Mouse (Mus musculus): ENCODE measurements around the gene Ndufa5. TPM values are rescaled to one million over a fixed set of nuclear protein-coding genes. Genes with fewer than 3 reads are reported as not detected.

Ndufa5 gene
- 80.6 and 104 TPM in 2 replicates for polyA plus RNA-seq (2011; ENCODE audit: insufficient read depth, insufficient read length, low read depth, missing spikeins)

DNA sequence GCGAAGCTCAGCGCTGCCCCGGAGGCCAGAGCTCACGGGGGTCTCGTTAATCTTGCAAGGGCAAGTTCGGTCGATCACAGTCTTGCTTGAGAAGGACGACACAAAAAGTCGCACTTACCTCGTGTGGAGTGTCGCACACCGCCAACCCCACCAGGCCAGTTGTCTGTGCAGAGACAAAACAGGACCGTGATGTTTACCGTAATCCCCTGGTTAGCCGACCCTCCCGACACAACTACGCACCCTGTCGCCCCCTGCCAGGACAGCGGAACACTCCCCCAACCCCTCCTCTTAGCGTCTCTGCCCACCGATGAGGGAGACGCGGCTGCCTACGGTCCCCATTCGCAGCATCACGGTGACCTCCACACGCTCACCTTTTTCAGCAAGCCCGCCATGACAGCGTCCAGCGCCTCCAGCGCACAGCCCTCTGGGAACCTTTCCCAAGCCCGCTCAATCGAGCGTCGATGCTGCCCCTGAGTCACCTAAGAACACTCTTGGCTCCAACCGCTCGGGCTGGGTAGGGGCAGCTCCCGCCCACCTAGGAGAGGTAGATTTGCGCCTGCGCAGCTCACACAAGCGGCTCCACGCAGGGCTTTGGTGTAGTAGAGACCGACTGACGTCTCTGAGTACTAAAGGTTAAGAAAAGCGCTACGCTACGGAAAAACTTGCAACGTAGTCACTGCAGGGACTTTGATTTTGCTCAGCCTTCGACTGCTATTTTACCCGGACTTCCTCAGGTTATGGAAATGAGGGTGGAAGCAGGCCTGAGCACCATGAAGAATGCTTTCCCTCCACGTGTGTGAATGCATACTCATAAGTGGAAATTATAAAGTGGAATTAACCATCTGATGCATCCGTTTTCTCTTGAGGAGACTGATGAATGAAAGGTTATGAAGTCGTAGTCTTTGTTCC is at the start of gene Ndufa5:
Gene Ndufa5 (minus strand): TSS at position 859 of the 909 bp plus-strand sequence.
- no peak within 1 kb of the TSS for H3K27ac ChIP-seq (ENCODE audit: insufficient read depth, low read length)
- no peaks in the 10 kb centered on the region for H3K9me3 ChIP-seq (replicated peaks; ENCODE audit: control insufficient read depth, insufficient read depth, low read length, poor library complexity, severe bottlenecking)
- H3K9ac ChIP-seq (ENCODE audit: low read depth, poor library complexity, severe bottlenecking): peak within 1 kb of the TSS; percentile 45
- no peaks in the 10 kb centered on the region for H3K27me3 ChIP-seq (ENCODE audit: control insufficient read depth, insufficient read depth, low read length, poor library complexity, severe bottlenecking)
- H3K4me1 ChIP-seq (ENCODE audit: control insufficient read depth, insufficient read depth, low read length): no peaks in the 10 kb centered on the region
- H3K4me3 ChIP-seq (ENCODE audit: low read depth, low read length): peak within 1 kb of the TSS; percentile 96
- peaks cover 2% of the 10 kb centered on the region for H3K36me3 ChIP-seq (ENCODE audit: control insufficient read depth, insufficient read depth, low read length, poor library complexity, severe bottlenecking)
- TF ChIP-seq EP300 (IDR thresholded peaks at IDR 0.05; ENCODE audit: insufficient read depth, low read depth, low read length): peak; percentile 40; the same call in 1 of the 2 replicates
- peak; percentile 43 for TF ChIP-seq POLR2A (IDR thresholded peaks at IDR 0.05; ENCODE audit: insufficient read depth, low read length)
- no peak for TF ChIP-seq CTCF (IDR thresholded peaks at IDR 0.05; ENCODE audit: low read depth, low read length)

DNA sequence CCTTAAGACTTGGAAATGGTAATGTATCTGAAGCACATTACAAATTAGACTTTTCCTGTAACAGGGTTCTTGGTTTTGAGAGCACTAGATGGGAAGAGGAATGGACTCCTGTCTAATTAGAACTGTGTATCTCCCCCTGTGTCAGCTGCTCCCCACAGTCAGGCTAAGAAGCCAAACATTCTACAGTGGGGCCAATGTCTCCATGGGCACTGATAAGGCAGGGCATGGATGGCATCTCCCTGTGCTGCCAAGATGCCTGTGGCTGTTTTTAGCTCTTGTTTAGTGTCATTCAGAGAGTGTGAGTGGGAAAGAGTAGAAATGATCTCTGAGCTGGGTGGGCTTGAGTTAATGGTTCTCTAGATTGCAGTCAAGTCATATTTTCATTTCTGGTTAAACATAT is 45.5 kb upstream of the Ndufa5 start:
- peaks cover 3% of the 10 kb centered on the region; the same call in 1 of the 2 replicates for H3K9me3 ChIP-seq (replicated peaks; ENCODE audit: control insufficient read depth, insufficient read depth, low read length, poor library complexity, severe bottlenecking)
- no peak overlapping the region for H3K4me3 ChIP-seq (ENCODE audit: low read depth, low read length)
- H3K9ac ChIP-seq (ENCODE audit: low read depth, poor library complexity, severe bottlenecking): no peak overlapping the region
- no peaks in the 10 kb centered on the region for H3K36me3 ChIP-seq (ENCODE audit: control insufficient read depth, insufficient read depth, low read length, poor library complexity, severe bottlenecking)
- TF ChIP-seq CTCF (IDR thresholded peaks at IDR 0.05; ENCODE audit: low read depth, low read length) (no peak), EP300 (IDR thresholded peaks at IDR 0.05; ENCODE audit: insufficient read depth, low read depth, low read length) (no peak), POLR2A (IDR thresholded peaks at IDR 0.05; ENCODE audit: insufficient read depth, low read length) (no peak)
- H3K4me1 ChIP-seq (ENCODE audit: control insufficient read depth, insufficient read depth, low read length): no peaks in the 10 kb centered on the region
- H3K27ac ChIP-seq (ENCODE audit: insufficient read depth, low read length): no peak overlapping the region
- no peaks in the 10 kb centered on the region for H3K27me3 ChIP-seq (ENCODE audit: control insufficient read depth, insufficient read depth, low read length, poor library complexity, severe bottlenecking)

DNA sequence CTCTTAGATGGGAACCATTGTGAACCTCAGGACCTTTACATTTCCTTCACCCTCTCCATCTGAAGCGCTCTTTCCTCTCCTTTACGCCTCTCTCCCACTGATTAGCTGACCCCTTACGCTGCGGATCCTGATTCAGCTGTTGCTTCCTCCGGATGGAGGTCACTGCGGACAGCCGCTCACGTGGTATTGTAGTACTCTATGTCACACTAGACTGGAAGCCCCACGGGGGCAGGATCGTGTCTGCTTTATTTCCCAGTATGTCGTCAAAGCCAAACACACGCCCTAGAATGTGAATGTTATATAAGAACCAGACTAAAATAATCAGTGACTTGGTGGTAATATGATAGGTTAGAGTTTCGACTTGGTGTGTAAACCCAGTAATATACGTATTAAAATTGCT is 44.6 kb upstream of the Ndufa5 start:
- no peaks in the 10 kb centered on the region for H3K4me1 ChIP-seq (ENCODE audit: control insufficient read depth, insufficient read depth, low read length)
- H3K4me3 ChIP-seq (ENCODE audit: low read depth, low read length): no peak overlapping the region
- H3K9me3 ChIP-seq (replicated peaks; ENCODE audit: control insufficient read depth, insufficient read depth, low read length, poor library complexity, severe bottlenecking): peaks cover 3% of the 10 kb centered on the region; the same call in 1 of the 2 replicates
- no peaks in the 10 kb centered on the region for H3K27me3 ChIP-seq (ENCODE audit: control insufficient read depth, insufficient read depth, low read length, poor library complexity, severe bottlenecking)
- no peak overlapping the region for H3K9ac ChIP-seq (ENCODE audit: low read depth, poor library complexity, severe bottlenecking)
- TF ChIP-seq POLR2A (IDR thresholded peaks at IDR 0.05; ENCODE audit: insufficient read depth, low read length) (no peak), CTCF (IDR thresholded peaks at IDR 0.05; ENCODE audit: low read depth, low read length) (no peak), EP300 (IDR thresholded peaks at IDR 0.05; ENCODE audit: insufficient read depth, low read depth, low read length) (no peak)
- H3K27ac ChIP-seq (ENCODE audit: insufficient read depth, low read length): no peak overlapping the region
- no peaks in the 10 kb centered on the region for H3K36me3 ChIP-seq (ENCODE audit: control insufficient read depth, insufficient read depth, low read length, poor library complexity, severe bottlenecking)

DNA sequence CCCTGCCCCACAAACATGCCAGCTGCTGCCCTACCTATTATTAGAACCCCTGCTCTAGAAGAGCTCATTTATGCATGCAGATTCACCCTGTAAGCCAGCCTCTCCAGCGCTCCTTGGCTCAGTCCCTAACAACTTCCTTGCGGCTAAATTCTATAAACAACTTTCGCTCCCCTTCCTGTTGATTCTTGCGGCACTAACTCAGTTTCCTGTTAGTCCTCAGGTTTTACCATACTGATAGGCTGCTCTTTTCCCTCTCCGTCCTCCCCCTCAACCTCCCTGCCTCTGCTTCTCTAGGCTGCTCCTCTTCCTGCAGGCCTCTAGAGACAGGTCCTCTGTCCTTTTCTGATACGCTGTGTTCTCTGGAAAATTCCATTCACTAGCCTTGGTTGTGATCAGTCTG is 43.3 kb upstream of the Ndufa5 start:
- no peaks in the 10 kb centered on the region for H3K27me3 ChIP-seq (ENCODE audit: control insufficient read depth, insufficient read depth, low read length, poor library complexity, severe bottlenecking)
- TF ChIP-seq EP300 (IDR thresholded peaks at IDR 0.05; ENCODE audit: insufficient read depth, low read depth, low read length) (no peak), CTCF (IDR thresholded peaks at IDR 0.05; ENCODE audit: low read depth, low read length) (no peak), POLR2A (IDR thresholded peaks at IDR 0.05; ENCODE audit: insufficient read depth, low read length) (no peak)

DNA sequence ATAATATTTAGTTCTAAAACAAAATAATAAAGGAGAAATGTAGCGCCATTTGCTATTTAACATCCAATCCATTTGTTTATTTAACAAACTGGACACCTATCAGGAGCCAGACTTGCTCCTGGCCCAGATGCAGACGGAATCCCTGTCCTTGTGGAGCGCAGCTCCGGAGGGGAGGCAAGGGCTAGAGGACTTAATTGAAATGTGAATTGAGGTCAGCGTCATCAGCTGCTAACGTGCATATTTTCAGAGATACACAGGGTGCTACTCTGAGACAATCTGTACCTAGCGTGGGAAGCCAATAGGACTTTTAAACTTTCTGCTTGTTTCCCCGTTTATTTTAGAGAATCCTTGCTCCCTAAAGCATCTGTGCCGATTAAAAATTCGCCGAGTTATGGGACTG is 42.5 kb upstream of the Ndufa5 start:
- TF ChIP-seq POLR2A (IDR thresholded peaks at IDR 0.05; ENCODE audit: insufficient read depth, low read length) (no peak), CTCF (IDR thresholded peaks at IDR 0.05; ENCODE audit: low read depth, low read length) (no peak), EP300 (IDR thresholded peaks at IDR 0.05; ENCODE audit: insufficient read depth, low read depth, low read length) (no peak)
- Histone ChIP-seq H3K27ac (ENCODE audit: insufficient read depth, low read length) (no peak overlapping the region), H3K27me3 (ENCODE audit: control insufficient read depth, insufficient read depth, low read length, poor library complexity, severe bottlenecking) (no peaks in the 10 kb centered on the region), H3K9me3 (replicated peaks; ENCODE audit: control insufficient read depth, insufficient read depth, low read length, poor library complexity, severe bottlenecking) (peaks cover 3% of the 10 kb centered on the region; the same call in 1 of the 2 replicates), H3K4me3 (ENCODE audit: low read depth, low read length) (no peak overlapping the region), H3K4me1 (ENCODE audit: control insufficient read depth, insufficient read depth, low read length) (no peaks in the 10 kb centered on the region), H3K9ac (ENCODE audit: low read depth, poor library complexity, severe bottlenecking) (no peak overlapping the region), H3K36me3 (ENCODE audit: control insufficient read depth, insufficient read depth, low read length, poor library complexity, severe bottlenecking) (no peaks in the 10 kb centered on the region)

More for the DNA sequence above, 43.3 kb upstream of the Ndufa5 start:
- Histone ChIP-seq H3K27ac (ENCODE audit: insufficient read depth, low read length) (no peak overlapping the region), H3K9ac (ENCODE audit: low read depth, poor library complexity, severe bottlenecking) (no peak overlapping the region), H3K9me3 (replicated peaks; ENCODE audit: control insufficient read depth, insufficient read depth, low read length, poor library complexity, severe bottlenecking) (peaks cover 3% of the 10 kb centered on the region; the same call in 1 of the 2 replicates), H3K4me1 (ENCODE audit: control insufficient read depth, insufficient read depth, low read length) (no peaks in the 10 kb centered on the region), H3K4me3 (ENCODE audit: low read depth, low read length) (no peak overlapping the region), H3K36me3 (ENCODE audit: control insufficient read depth, insufficient read depth, low read length, poor library complexity, severe bottlenecking) (no peaks in the 10 kb centered on the region)

DNA sequence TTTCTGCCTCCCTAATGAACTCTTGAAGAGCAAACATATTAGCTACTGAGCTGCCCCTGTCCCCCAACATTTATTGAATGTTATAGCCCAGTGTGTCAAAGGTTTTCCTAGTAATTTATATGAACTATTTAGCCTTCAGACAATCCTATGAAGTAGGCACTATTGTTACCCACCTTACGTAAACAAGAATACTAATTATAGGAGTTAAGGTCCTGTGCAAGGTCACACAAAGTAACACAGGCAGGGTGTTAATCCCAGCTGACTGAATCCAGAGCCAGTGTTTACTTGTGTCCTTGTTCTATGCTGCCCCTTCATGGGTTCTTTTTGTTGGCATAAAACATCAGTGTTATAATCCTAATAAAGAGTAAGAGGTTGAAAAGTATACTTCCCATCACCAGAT is 41.9 kb upstream of the Ndufa5 start:
- Histone ChIP-seq H3K4me3 (ENCODE audit: low read depth, low read length) (no peak overlapping the region), H3K9me3 (replicated peaks; ENCODE audit: control insufficient read depth, insufficient read depth, low read length, poor library complexity, severe bottlenecking) (peaks cover 3% of the 10 kb centered on the region; the same call in 1 of the 2 replicates), H3K9ac (ENCODE audit: low read depth, poor library complexity, severe bottlenecking) (no peak overlapping the region), H3K27ac (ENCODE audit: insufficient read depth, low read length) (no peak overlapping the region), H3K27me3 (ENCODE audit: control insufficient read depth, insufficient read depth, low read length, poor library complexity, severe bottlenecking) (no peaks in the 10 kb centered on the region), H3K4me1 (ENCODE audit: control insufficient read depth, insufficient read depth, low read length) (no peaks in the 10 kb centered on the region), H3K36me3 (ENCODE audit: control insufficient read depth, insufficient read depth, low read length, poor library complexity, severe bottlenecking) (no peaks in the 10 kb centered on the region)
- TF ChIP-seq EP300 (IDR thresholded peaks at IDR 0.05; ENCODE audit: insufficient read depth, low read depth, low read length) (no peak), CTCF (IDR thresholded peaks at IDR 0.05; ENCODE audit: low read depth, low read length) (no peak), POLR2A (IDR thresholded peaks at IDR 0.05; ENCODE audit: insufficient read depth, low read length) (no peak)

All from ES-Bruce4 (cell line).